Mouse (Mus musculus) forebrain, embryonic 12.5 days (tissue): Measurements from ENCODE around the gene Krtap3-2. TPM values are rescaled to one million over a fixed set of nuclear protein-coding genes. Genes with fewer than 3 reads are reported as not detected.
A peak's percentile ranks its signal among the peaks of the same experiment; 100 is the strongest.
"Not testable (repeated sequence)": the region's sequence is repeated elsewhere in the genome, so short reads cannot be mapped to it uniquely, and the experiment has no call there.

Source experiments
- ATAC-seq: fragments of 200-750 bp; cut with Nextera tagmentation; 2 replicates; pipeline ENCODE4 v1.8.0; 2017; ENCODE audit warnings: moderate TSS enrichment; ENCODE audit not compliant: low FRiP score
- H3K27ac ChIP-seq: fragments of 300-500 bp; sonication (generic); 2 replicates; pipeline ENCODE4 v1.5.1; 2016; ENCODE audit warnings: mild to moderate bottlenecking
- H3K27me3 ChIP-seq: fragments of 300-500 bp; sonication (generic); 2 replicates; pipeline ENCODE4 v1.6.1; 2016; ENCODE audit warnings: mild to moderate bottlenecking
- H3K36me3 ChIP-seq: fragments of 300-500 bp; sonication (generic); replicated peaks from 2 replicates; pipeline ENCODE4 v1.6.1; 2016; ENCODE audit warnings: mild to moderate bottlenecking
- H3K4me1 ChIP-seq: fragments of 300-500 bp; sonication (generic); 2 replicates; pipeline ENCODE4 v1.6.1; 2016
- H3K4me2 ChIP-seq: fragments of 300-500 bp; sonication (generic); 2 replicates; pipeline ENCODE4 v1.6.1; 2016; ENCODE audit warnings: mild to moderate bottlenecking, moderate library complexity
- H3K4me3 ChIP-seq: fragments of 300-500 bp; sonication (generic); replicated peaks from 2 replicates; pipeline ENCODE4 v1.5.1; 2016; ENCODE audit warnings: mild to moderate bottlenecking
- H3K9ac ChIP-seq: fragments of 300-500 bp; sonication (generic); 2 replicates; pipeline ENCODE4 v1.6.1; 2016; ENCODE audit warnings: mild to moderate bottlenecking
- H3K9me3 ChIP-seq: fragments of 300-500 bp; sonication (generic); 2 replicates; pipeline ENCODE4 v1.6.1; 2016
- WGBS: fragments of 180-500 bp; shearing (Covaris S2); methylation state at CpG from one replicate; pipeline ENCODE4 v1.1.7; 2016; 5-methylcytosine and 5-hydroxymethylcytosine counted together
- polyA plus RNA-seq: library from polyadenylated mRNA; unstranded; fragments of >200 nt; fragmentation: Nextera tagmentation; extraction: Ambion mirVana; gene quantifications from 2 replicates; pipeline ENCODE4 v1.2.1, GENCODE M21; 2016

Gene Krtap3-2
- not detected in 2 replicates for polyA plus RNA-seq

GRCm38 (mm10) chr11:99556753-99557152 is at the start of gene Krtap3-2:
Gene Krtap3-2 (minus strand): TSS chr11:99556853.
- H3K4me3 ChIP-seq: no peak within 1 kb of the TSS
- 100% methylated on average over 2 of the region's 2 CpGs for WGBS
- no peak for ATAC-seq

GRCm38 (mm10) chr11:99603208-99603607 is 46.6 kb upstream of the Krtap3-2 start, which contains the start of gene Gm11938:
Gene Gm11938 (minus strand): TSS chr11:99603308.
- ATAC-seq, H3K27me3 ChIP-seq, H3K9me3 ChIP-seq, H3K4me2 ChIP-seq, H3K36me3 ChIP-seq, H3K4me1 ChIP-seq, H3K27ac ChIP-seq, H3K9ac ChIP-seq, H3K4me3 ChIP-seq: not testable (repeated sequence)
- WGBS: 90% methylated on average over 1 of the region's 1 CpGs

More at GRCm38 (mm10) chr11:99556753-99557152, at the start of gene Krtap3-2:
- Histone ChIP-seq H3K27me3 (peaks cover 3% of the 10 kb centered on the region; the same call in 1 of the 2 replicates), H3K27ac (no peak within 1 kb of the TSS), H3K9ac (no peak within 1 kb of the TSS), H3K9me3 (no peaks in the 10 kb centered on the region), H3K4me2 (no peak within 1 kb of the TSS), H3K4me1 (no peaks in the 10 kb centered on the region), H3K36me3 (no peaks in the 10 kb centered on the region)

GRCm38 (mm10) chr11:99597742-99598141 is 41.1 kb upstream of the Krtap3-2 start, which contains the start of gene Krtap9-3:
Gene Krtap9-3 (minus strand): TSS chr11:99598105.
- not testable (repeated sequence) for H3K4me1 ChIP-seq, H3K4me3 ChIP-seq, ATAC-seq, H3K27ac ChIP-seq, H3K27me3 ChIP-seq, H3K9ac ChIP-seq, H3K9me3 ChIP-seq, H3K4me2 ChIP-seq, H3K36me3 ChIP-seq
- WGBS: 84% methylated on average over 6 of the region's 6 CpGs

- WGBS: 83% methylated on average over 6 of the region's 6 CpGs
- H3K4me3 ChIP-seq: no peak within 1 kb of the TSS
- H3K4me1 ChIP-seq: no peaks in the 10 kb centered on the region
- H3K4me2 ChIP-seq: no peak within 1 kb of the TSS
- no peaks in the 10 kb centered on the region for H3K27me3 ChIP-seq
- no peaks in the 10 kb centered on the region for H3K36me3 ChIP-seq
- no peak for ATAC-seq
- no peaks in the 10 kb centered on the region for H3K9me3 ChIP-seq
- no peak within 1 kb of the TSS for H3K27ac ChIP-seq
- no peak within 1 kb of the TSS for H3K9ac ChIP-seq
Observed at GRCm38 (mm10) chr11:99590981-99591380, 34.3 kb upstream of the Krtap3-2 start, which contains the start of gene Krtap1-3. Gene Krtap1-3 (minus strand): TSS chr11:99591339.

GRCm38 (mm10) chr11:99585096-99585495 is 28.4 kb upstream of the Krtap3-2 start:
- no peak overlapping the region for H3K4me3 ChIP-seq
- no peak overlapping the region for H3K9ac ChIP-seq
- WGBS: 95% methylated on average over 7 of the region's 7 CpGs
- no peak overlapping the region for H3K27ac ChIP-seq
- no peaks in the 10 kb centered on the region for H3K36me3 ChIP-seq
- no peak overlapping the region for H3K4me2 ChIP-seq
- no peaks in the 10 kb centered on the region for H3K4me1 ChIP-seq
- ATAC-seq: no peak
- no peaks in the 10 kb centered on the region for H3K9me3 ChIP-seq
- H3K27me3 ChIP-seq: no peaks in the 10 kb centered on the region; the same call in 1 of the 2 replicates

- Histone ChIP-seq H3K27me3 (no peaks in the 10 kb centered on the region; the same call in 1 of the 2 replicates), H3K36me3 (no peaks in the 10 kb centered on the region), H3K4me1 (no peaks in the 10 kb centered on the region), H3K4me2 (no peak within 1 kb of the TSS), H3K27ac (no peak within 1 kb of the TSS), H3K9ac (no peak within 1 kb of the TSS), H3K9me3 (no peaks in the 10 kb centered on the region), H3K4me3 (no peak within 1 kb of the TSS)
- 85% methylated on average over 5 of the region's 5 CpGs for WGBS
- no peak for ATAC-seq
Observed at GRCm38 (mm10) chr11:99583245-99583704, 26.6 kb upstream of the Krtap3-2 start, which contains the start of gene Krtap1-4. Gene Krtap1-4 (minus strand): TSS chr11:99583654.

GRCm38 (mm10) chr11:99581564-99581963 is 24.9 kb upstream of the Krtap3-2 start:
- ATAC-seq: no peak
- Histone ChIP-seq H3K27ac (no peak overlapping the region), H3K36me3 (no peaks in the 10 kb centered on the region), H3K9me3 (no peaks in the 10 kb centered on the region), H3K4me3 (no peak overlapping the region), H3K4me1 (no peaks in the 10 kb centered on the region), H3K9ac (no peak overlapping the region), H3K27me3 (no peaks in the 10 kb centered on the region; the same call in 1 of the 2 replicates), H3K4me2 (no peak overlapping the region)
- 79% methylated on average over 6 of the region's 6 CpGs for WGBS

GRCm38 (mm10) chr11:99581051-99581450 is 24.4 kb upstream of the Krtap3-2 start:
- 93% methylated on average over 5 of the region's 5 CpGs for WGBS
- no peaks in the 10 kb centered on the region; the same call in 1 of the 2 replicates for H3K27me3 ChIP-seq
- ATAC-seq: no peak

GRCm38 (mm10) chr11:99580636-99581035 is 24.0 kb upstream of the Krtap3-2 start, which contains the start of gene Krtap1-5:
Gene Krtap1-5 (minus strand): TSS chr11:99581016.
- H3K4me2 ChIP-seq: no peak within 1 kb of the TSS
- no peak within 1 kb of the TSS for H3K9ac ChIP-seq
- H3K27ac ChIP-seq: no peak within 1 kb of the TSS
- H3K36me3 ChIP-seq: no peaks in the 10 kb centered on the region
- 87% methylated on average over 6 of the region's 6 CpGs for WGBS
- H3K4me1 ChIP-seq: no peaks in the 10 kb centered on the region
- H3K27me3 ChIP-seq: no peaks in the 10 kb centered on the region; the same call in 1 of the 2 replicates
- H3K4me3 ChIP-seq: no peak within 1 kb of the TSS
- H3K9me3 ChIP-seq: no peaks in the 10 kb centered on the region
- no peak for ATAC-seq

More at GRCm38 (mm10) chr11:99581051-99581450, 24.4 kb upstream of the Krtap3-2 start:
- no peaks in the 10 kb centered on the region for H3K4me1 ChIP-seq
- H3K27ac ChIP-seq: no peak overlapping the region
- H3K9me3 ChIP-seq: no peaks in the 10 kb centered on the region
- H3K36me3 ChIP-seq: no peaks in the 10 kb centered on the region
- H3K4me2 ChIP-seq: no peak overlapping the region
- no peak overlapping the region for H3K4me3 ChIP-seq
- no peak overlapping the region for H3K9ac ChIP-seq

- Histone ChIP-seq H3K36me3 (no peaks in the 10 kb centered on the region), H3K27me3 (no peaks in the 10 kb centered on the region), H3K9ac (no peak overlapping the region), H3K9me3 (no peaks in the 10 kb centered on the region), H3K4me3 (no peak overlapping the region), H3K4me1 (no peaks in the 10 kb centered on the region), H3K4me2 (peak overlapping the region; percentile 45), H3K27ac (no peak overlapping the region)
- ATAC-seq: peak; percentile 81; the same call in 1 of the 2 replicates
- 0% methylated on average over 7 of the region's 7 CpGs for WGBS
Observed at GRCm38 (mm10) chr11:99574106-99574505, 17.5 kb upstream of the Krtap3-2 start.

GRCm38 (mm10) chr11:99573164-99573563 is 16.5 kb upstream of the Krtap3-2 start:
- H3K27me3 ChIP-seq: no peaks in the 10 kb centered on the region
- 19% methylated on average over 4 of the region's 4 CpGs for WGBS
- no peak for ATAC-seq

GRCm38 (mm10) chr11:99566530-99566929 is 9.9 kb upstream of the Krtap3-2 start, which contains the start of gene Krtap3-1:
Gene Krtap3-1 (minus strand): TSS chr11:99566630.
- Histone ChIP-seq H3K27me3 (no peaks in the 10 kb centered on the region), H3K9me3 (no peaks in the 10 kb centered on the region), H3K36me3 (no peaks in the 10 kb centered on the region), H3K4me1 (no peaks in the 10 kb centered on the region), H3K9ac (no peak within 1 kb of the TSS), H3K4me3 (no peak within 1 kb of the TSS), H3K27ac (no peak within 1 kb of the TSS), H3K4me2 (no peak within 1 kb of the TSS)
- WGBS: 87% methylated on average over 7 of the region's 7 CpGs
- no peak for ATAC-seq

More at GRCm38 (mm10) chr11:99573164-99573563, 16.5 kb upstream of the Krtap3-2 start:
- no peak overlapping the region for H3K4me2 ChIP-seq
- H3K9me3 ChIP-seq: no peaks in the 10 kb centered on the region
- H3K27ac ChIP-seq: no peak overlapping the region
- H3K4me1 ChIP-seq: no peaks in the 10 kb centered on the region
- no peak overlapping the region for H3K4me3 ChIP-seq
- H3K9ac ChIP-seq: no peak overlapping the region
- no peaks in the 10 kb centered on the region for H3K36me3 ChIP-seq

- Histone ChIP-seq H3K4me2 (no peak overlapping the region), H3K9ac (no peak overlapping the region), H3K4me3 (no peak overlapping the region), H3K27ac (no peak overlapping the region), H3K36me3 (no peaks in the 10 kb centered on the region), H3K27me3 (no peaks in the 10 kb centered on the region), H3K4me1 (no peaks in the 10 kb centered on the region), H3K9me3 (no peaks in the 10 kb centered on the region)
- WGBS: 82% methylated on average over 6 of the region's 6 CpGs
- ATAC-seq: no peak
Observed at GRCm38 (mm10) chr11:99562580-99562979, 5.9 kb upstream of the Krtap3-2 start.
